Mouse (Mus musculus): Measurements from ENCODE around the gene Ago3.

- TF ChIP-seq POLR2A (IDR thresholded peaks at IDR 0.05; ENCODE audit: borderline replicate concordance, insufficient read depth, low read length) = no peak
- TF ChIP-seq CTCF (IDR thresholded peaks at IDR 0.05; ENCODE audit: borderline replicate concordance, insufficient read depth, low read depth, low read length) = no peak
These were observed 139.0 kb downstream of the Ago3 start for GRCm38 (mm10) chr4:126290314-126290713.
